Mouse (Mus musculus) thymus, adult 2 months (tissue): ENCODE measurements around the gene Ap5b1.

Source experiments
- CTCF ChIP-seq: fragments of 200-500 bp; IDR thresholded peaks from 2 replicates; pipeline ENCODE4 v1.5.1; 2012; ENCODE audit warnings: mild to moderate bottlenecking, control low read depth, low read length, moderate library complexity, borderline replicate concordance; ENCODE audit not compliant: control insufficient read depth, poor library complexity, insufficient read depth; ENCODE audit errors: extremely low read depth
- POLR2A ChIP-seq: fragments of 200-500 bp; IDR thresholded peaks from 2 replicates; pipeline ENCODE4 v1.6.1; 2012; ENCODE audit warnings: mild to moderate bottlenecking, low read length, control low read depth, moderate library complexity; ENCODE audit not compliant: control insufficient read depth, poor library complexity, insufficient read depth; ENCODE audit errors: extremely low read depth

DNA sequence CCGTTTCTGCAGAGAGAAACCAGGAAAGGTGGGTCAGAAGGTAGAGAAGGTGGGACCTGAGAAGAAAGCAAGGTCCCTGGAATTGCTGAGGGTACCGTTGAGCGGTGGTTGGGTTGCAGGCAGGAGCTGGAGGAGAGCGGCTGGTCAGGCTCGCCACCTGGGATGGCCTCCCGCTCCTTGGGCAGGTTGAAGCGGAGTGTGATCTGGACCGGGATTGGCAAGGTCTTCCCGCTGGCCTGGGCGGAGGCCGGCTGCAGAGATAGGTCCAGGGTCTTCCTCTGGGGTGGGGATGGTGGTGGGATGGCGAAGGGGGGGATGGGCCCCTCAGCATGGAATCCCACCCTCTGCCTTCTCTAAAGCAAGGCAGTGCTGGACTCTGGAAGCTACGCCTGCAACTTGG, 40.9 kb downstream of the Ap5b1 start:
- TF ChIP-seq CTCF (no peak), POLR2A (no peak)
